Mouse (Mus musculus) CH12.LX (cell line): ENCODE results near the gene Cmah. TPM values are rescaled to one million over a fixed set of nuclear protein-coding genes. Genes with fewer than 3 reads are reported as not detected.

ENCODE experiments used
- DNase-seq: peaks from one replicate; pipeline ENCODE4 v3.0.0-alpha.2; 2013; ENCODE audit errors: extremely low read depth
- H3K27ac ChIP-seq: 2 replicates; pipeline ENCODE4 v1.5.1; 2012; ENCODE audit warnings: low read depth, mild to moderate bottlenecking, control low read depth, moderate library complexity; ENCODE audit not compliant: insufficient read depth
- H3K27me3 ChIP-seq: replicated peaks from 2 replicates; pipeline ENCODE3; 2012; ENCODE audit warnings: inconsistent platforms
- H3K36me3 ChIP-seq, 2 experiments: replicated peaks in 1 of 2; 2 replicates each; pipeline versions ENCODE3 to v1.6.1; 2012; ENCODE audit warnings: inconsistent platforms in 1 of 2, low read length in 1 of 2, mild to moderate bottlenecking in 1 of 2, mixed read lengths in 1 of 2, moderate library complexity in 1 of 2; ENCODE audit not compliant: control insufficient read depth in 1 of 2, insufficient read depth in 1 of 2
- H3K4me1 ChIP-seq, 2 experiments: 2 replicates each; pipeline ENCODE4 v1.6.1; 2012; ENCODE audit warnings: inconsistent platforms in 1 of 2, moderate library complexity in 1 of 2; ENCODE audit not compliant: insufficient read depth in 2 of 2, control insufficient read depth in 1 of 2
- H3K4me2 ChIP-seq: 2 replicates; pipeline ENCODE4 v1.6.1; 2012; ENCODE audit warnings: low read depth, mild to moderate bottlenecking, control low read depth; ENCODE audit not compliant: poor library complexity, insufficient read depth, severe bottlenecking
- H3K4me3 ChIP-seq, 3 experiments: fragments of 150-350 bp in 1 of 3; sonication (generic) in 1 of 3; replicated peaks in 1 of 3; 2 replicates each; pipeline versions ENCODE3 to v1.5.1; 2011 to 2012; ENCODE audit warnings: low read depth in 2 of 3, low read length in 2 of 3, mild to moderate bottlenecking in 2 of 3, moderate library complexity in 2 of 3, control low read depth in 1 of 3, improper control_type of control experiment in 1 of 3, inconsistent platforms in 1 of 3, mixed read lengths in 1 of 3; ENCODE audit not compliant: poor library complexity in 1 of 3
- H3K79me2 ChIP-seq: replicated peaks from 2 replicates; pipeline ENCODE4 v1.6.1; 2012; ENCODE audit warnings: mild to moderate bottlenecking, moderate library complexity; ENCODE audit not compliant: control insufficient read depth, poor library complexity, insufficient read depth, severe bottlenecking; ENCODE audit errors: extremely low read depth
- H3K9ac ChIP-seq: 2 replicates; pipeline ENCODE4 v1.6.1; 2012; ENCODE audit warnings: low read depth, mild to moderate bottlenecking, control low read depth, moderate library complexity; ENCODE audit not compliant: insufficient read depth
- H3K9me3 ChIP-seq: replicated peaks from 2 replicates; pipeline ENCODE3; 2012; ENCODE audit warnings: low read length, inconsistent platforms, mixed read lengths
- CHD1 ChIP-seq: IDR thresholded peaks from 2 replicates; pipeline ENCODE4 v1.6.1; 2012; ENCODE audit warnings: low read depth, low read length, improper control_type of control experiment, inconsistent platforms
- ELF1 ChIP-seq: IDR thresholded peaks from 2 replicates; pipeline ENCODE4 v1.6.1; 2014; ENCODE audit warnings: low read depth, mild to moderate bottlenecking, inconsistent platforms, low read length, improper control_type of control experiment
- ETS1 ChIP-seq: conservative IDR thresholded peaks from 2 replicates; pipeline ENCODE4 v1.6.1; 2012; ENCODE audit warnings: low read depth, mild to moderate bottlenecking, inconsistent platforms, low read length, improper control_type of control experiment, moderate library complexity
- IRF4 ChIP-seq: IDR thresholded peaks from 2 replicates; pipeline ENCODE4 v1.6.1; 2014; ENCODE audit warnings: low read depth, mild to moderate bottlenecking, inconsistent platforms, low read length, improper control_type of control experiment
- JUN ChIP-seq: IDR thresholded peaks from 2 replicates; pipeline ENCODE4 v1.6.1; 2011; ENCODE audit warnings: low read depth, mild to moderate bottlenecking, low read length, improper control_type of control experiment, moderate library complexity; ENCODE audit not compliant: insufficient read depth
- JUND ChIP-seq: conservative IDR thresholded peaks from 2 replicates; pipeline ENCODE4 v1.6.1; 2011; ENCODE audit warnings: low read depth, low read length, improper control_type of control experiment
- KAT2A ChIP-seq: IDR thresholded peaks from 2 replicates; pipeline ENCODE4 v1.6.1; 2012; ENCODE audit warnings: low read length, improper control_type of control experiment, inconsistent platforms; ENCODE audit not compliant: insufficient replicate concordance
- MAX ChIP-seq: IDR thresholded peaks from 2 replicates; pipeline ENCODE4 v1.6.1; 2011; ENCODE audit warnings: low read length, improper control_type of control experiment
- MEF2A ChIP-seq: IDR thresholded peaks from 2 replicates; pipeline ENCODE4 v1.6.1; 2014; ENCODE audit warnings: low read depth, mild to moderate bottlenecking, inconsistent platforms, low read length, improper control_type of control experiment, borderline replicate concordance
- MXI1 ChIP-seq: IDR thresholded peaks from 2 replicates; pipeline ENCODE4 v1.6.1; 2011; ENCODE audit warnings: mild to moderate bottlenecking, low read depth, low read length, improper control_type of control experiment
- MYC ChIP-seq: IDR thresholded peaks from 2 replicates; pipeline ENCODE4 v1.6.1; 2011; ENCODE audit warnings: low read depth, mild to moderate bottlenecking, improper control_type of control experiment, low read length
- NELFE ChIP-seq: IDR thresholded peaks from 2 replicates; pipeline ENCODE4 v1.6.1; 2011; ENCODE audit warnings: low read depth, low read length, improper control_type of control experiment
- NRF1 ChIP-seq: IDR thresholded peaks from 2 replicates; pipeline ENCODE4 v1.6.1; 2014; ENCODE audit warnings: low read depth, mild to moderate bottlenecking, inconsistent platforms, low read length, improper control_type of control experiment, moderate library complexity
- PAX5 ChIP-seq: IDR thresholded peaks from 2 replicates; pipeline ENCODE4 v1.6.1; 2012; ENCODE audit warnings: low read length, inconsistent platforms, mixed read lengths
- TCF12 ChIP-seq: IDR thresholded peaks from 2 replicates; pipeline ENCODE4 v1.6.1; 2014; ENCODE audit warnings: low read depth, mild to moderate bottlenecking, inconsistent platforms, low read length, improper control_type of control experiment
- UBTF ChIP-seq: IDR thresholded peaks from 2 replicates; pipeline ENCODE4 v1.6.1; 2012; ENCODE audit warnings: low read depth, mild to moderate bottlenecking, inconsistent platforms, low read length, improper control_type of control experiment, moderate library complexity
- ZC3H11A ChIP-seq: IDR thresholded peaks from 2 replicates; pipeline ENCODE4 v1.6.1; 2012; ENCODE audit warnings: low read depth, mild to moderate bottlenecking, inconsistent platforms, low read length, improper control_type of control experiment
- ZKSCAN1 ChIP-seq: IDR thresholded peaks from 2 replicates; pipeline ENCODE4 v1.6.1; 2012; ENCODE audit warnings: low read depth, inconsistent platforms, low read length, improper control_type of control experiment, borderline replicate concordance
- ZNF384 ChIP-seq: IDR thresholded peaks from 2 replicates; pipeline ENCODE4 v1.6.1; 2012; ENCODE audit warnings: low read depth, low read length, improper control_type of control experiment, inconsistent platforms
- dilution Hi-C: fragments of 300-500 bp; cut with MboI; formaldehyde crosslinking; loops from 2 replicates; pipeline ENCODE4 v1.14.3; 2020; ENCODE audit warnings: low sequenced_read_pairs; ENCODE audit not compliant: extremely low pct_unique_long_range_greater_than_20kb, extremely low pct_ligation_motif_present
- in situ Hi-C: fragments of 300-500 bp; cut with MboI; formaldehyde crosslinking; loops from 3 replicates; pipeline ENCODE4 v1.14.3; 2019; ENCODE audit warnings: low sequenced_read_pairs, low pct_ligation_motif_present, low pct_unique_long_range_greater_than_20kb, mixed read lengths
- polyA plus RNA-seq: library from polyadenylated mRNA; unstranded; fragments of >175 nt; gene quantifications from 2 replicates; pipeline ENCODE4 v1.2.1, GENCODE M21; 2012; ENCODE audit warnings: low read depth; ENCODE audit not compliant: insufficient read length
- total RNA-seq, 2 experiments: library from RNA; depleted of rRNA; stranded (reverse); fragments of 300-350 nt in 1 of 2; fragments of >200 nt in 1 of 2; gene quantifications; 2 replicates each; pipeline ENCODE4 v1.2.3; 2012 to 2014

Cmah gene
- total and polyA plus RNA-seq, 3 experiments = 5.0 to 17.4 (median 5.5) TPM

GRCm38 (mm10) chr13:24328036-24328817 lies 1.0 kb downstream of the Cmah start:
- no peak for DNase-seq
- Histone ChIP-seq H3K9ac (no peak overlapping the region), H3K9me3 (no peaks in the 10 kb centered on the region), H3K4me2 (no peak overlapping the region), H3K4me1 (peaks cover 0 to 4% of the 10 kb centered on the region in 2 experiments; a peak in 2 of 4 replicates), H3K4me3 (no peak overlapping the region), H3K27me3 (no peaks in the 10 kb centered on the region), H3K27ac (no peak overlapping the region), H3K79me2 (no peaks in the 10 kb centered on the region), H3K36me3 (no peaks in the 10 kb centered on the region)
- TF ChIP-seq MXI1 (no peak), ZNF384 (no peak), ZKSCAN1 (no peak), MEF2A (no peak), UBTF (no peak), KAT2A (no peak), MYC (no peak), NELFE (no peak), TCF12 (no peak), PAX5 (no peak), ZC3H11A (no peak), ELF1 (no peak), MAX (no peak), NRF1 (no peak), IRF4 (no peak), ETS1 (no peak), JUND (no peak)
- in situ Hi-C loops = loop anchor here (25.0 kb wide), 1 partner anchor 584 kb away; no protein-coding TSS in a partner anchor
- dilution Hi-C loops = no loop called here

- no peak for TF ChIP-seq CHD1
- TF ChIP-seq ZC3H11A = no peak
- TF ChIP-seq ZNF384 = no peak
- TF ChIP-seq JUN = no peak
- TF ChIP-seq IRF4 = no peak
- no peak for TF ChIP-seq PAX5
- no peak for TF ChIP-seq MAX
- Histone ChIP-seq H3K4me1 (peaks cover 0 to 4% of the 10 kb centered on the region in 2 experiments; a peak in 2 of 4 replicates), H3K27ac (no peak overlapping the region), H3K4me2 (no peak overlapping the region), H3K36me3 (no peaks in the 10 kb centered on the region), H3K27me3 (no peaks in the 10 kb centered on the region), H3K4me3 (no peak overlapping the region), H3K9ac (no peak overlapping the region), H3K9me3 (no peaks in the 10 kb centered on the region), H3K79me2 (no peaks in the 10 kb centered on the region)
- dilution Hi-C loops = no loop called here
- in situ Hi-C loops = loop anchor here (10.0 to 25.0 kb wide), 4 partner anchors 95 to 582 kb away; no protein-coding TSS in a partner anchor
- DNase-seq = no peak
Observed at GRCm38 (mm10) chr13:24330128-24330527, 2.9 kb downstream of the Cmah start.
